10 mouse cellular contexts compared by ENCODE assay signal in the genomic region with DNA sequence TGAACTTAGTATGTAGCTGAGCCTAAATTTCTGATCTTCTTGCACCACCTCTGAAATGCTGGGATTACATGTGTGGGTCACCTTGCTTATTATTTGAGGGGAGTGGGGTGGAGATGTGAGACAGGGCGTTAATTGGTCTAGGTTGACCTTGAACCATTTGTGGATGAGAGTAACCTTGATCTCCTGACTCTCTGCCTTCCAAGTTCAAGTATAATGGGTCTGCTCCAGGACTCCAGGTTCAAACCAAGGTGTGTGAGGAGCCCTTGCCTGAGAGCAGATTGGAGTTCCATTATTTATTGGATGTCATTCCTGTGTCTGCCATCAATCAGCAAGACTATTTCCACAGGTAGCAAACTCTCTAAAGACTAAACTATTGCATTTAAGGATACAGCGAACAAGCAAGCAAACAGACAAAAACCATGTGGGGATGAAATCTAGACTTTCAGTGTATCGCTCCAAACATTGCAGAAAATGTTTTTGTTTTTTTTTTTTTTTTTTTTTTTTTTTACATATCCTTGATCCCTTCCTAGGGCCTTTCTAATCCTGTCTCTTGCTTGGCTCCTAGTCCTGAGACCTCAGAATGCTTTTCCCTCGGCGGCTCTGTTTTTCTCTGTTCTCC. TPM values are rescaled to one million over a fixed set of nuclear protein-coding genes. Genes with fewer than 3 reads are reported as not detected.
A peak's percentile ranks its signal among the peaks of the same experiment; 100 is the strongest.
DNase-seq lines count a peak whose midpoint lies in the region; ATAC-seq and TF ChIP-seq lines count a peak whose summit lies in the region.
"Had no signal": no experiment of that assay in that cellular context is flagged by ENCODE, and none has a peak within 500 bp of the region (broad histone marks: within the 10 kb centered on the region; RNA-seq: fewer than 3 reads in every experiment).

No protein-coding gene starts in this region.

- WGBS in embryonic facial prominence, embryonic 14.5 days = 39% methylated on average over 5 of the region's 5 CpGs
- 49% methylated on average over 5 of the region's 5 CpGs for WGBS in intestine, postnatal 0 days
- 37% methylated on average over 5 of the region's 5 CpGs for WGBS in neural tube, embryonic 13.5 days
- WGBS in kidney, adult 2 months = 53% methylated on average over 5 of the region's 5 CpGs

- no peaks in the 10 kb centered on the region for H3K4me1 ChIP-seq in embryonic facial prominence, embryonic 14.5 days (ENCODE audit: control insufficient read depth, insufficient read depth, low read length)
- H3K4me1 ChIP-seq in intestine, postnatal 0 days (replicated peaks; ENCODE audit: control insufficient read depth, insufficient read depth, low read length) = no peaks in the 10 kb centered on the region
- 0 out of 2 replicates have a peak, but pooled peaks cover 11% of the 10 kb centered on the region for H3K4me1 ChIP-seq in neural tube, embryonic 13.5 days (replicated peaks)
- peaks cover 4% of the 10 kb centered on the region; the same call in 1 of the 2 replicates for H3K4me1 ChIP-seq in kidney, adult 2 months (ENCODE audit: control insufficient read depth, insufficient read depth, low read length)

- no peak for TF ChIP-seq POLR2A in kidney, adult 2 months (IDR thresholded peaks at IDR 0.05; ENCODE audit: low read depth, low read length)

- peak overlapping the region; percentile 66; the same call in 1 of the 2 replicates for H3K9ac ChIP-seq in embryonic facial prominence, embryonic 14.5 days (ENCODE audit: low read depth, low read length)
- no peak overlapping the region for H3K9ac ChIP-seq in intestine, postnatal 0 days (ENCODE audit: low read depth, low read length)
- peak overlapping the region; percentile 70 for H3K9ac ChIP-seq in neural tube, embryonic 13.5 days

- peaks cover 16% of the 10 kb centered on the region for H3K27me3 ChIP-seq in embryonic facial prominence, embryonic 14.5 days (replicated peaks; ENCODE audit: control insufficient read depth, insufficient read depth, low read length)
- H3K27me3 ChIP-seq in intestine, postnatal 0 days (replicated peaks; ENCODE audit: control insufficient read depth, insufficient read depth, low read length) = peaks cover 9% of the 10 kb centered on the region; the same call in 1 of the 2 replicates
- peaks cover 39% of the 10 kb centered on the region for H3K27me3 ChIP-seq in neural tube, embryonic 13.5 days
- H3K27me3 ChIP-seq in kidney, adult 2 months (replicated peaks; ENCODE audit: control insufficient read depth, insufficient read depth, low read length) = no peaks in the 10 kb centered on the region

- H3K9me3 ChIP-seq in embryonic facial prominence, embryonic 14.5 days (ENCODE audit: control insufficient read depth, low read length) = no peaks in the 10 kb centered on the region
- H3K9me3 ChIP-seq in intestine, postnatal 0 days (ENCODE audit: control insufficient read depth) = no peaks in the 10 kb centered on the region
- no peaks in the 10 kb centered on the region for H3K9me3 ChIP-seq in neural tube, embryonic 13.5 days

- no peaks in the 10 kb centered on the region for H3K36me3 ChIP-seq in embryonic facial prominence, embryonic 14.5 days (ENCODE audit: control insufficient read depth, insufficient read depth, low read length)
- no peaks in the 10 kb centered on the region for H3K36me3 ChIP-seq in intestine, postnatal 0 days (ENCODE audit: control insufficient read depth, insufficient read depth)
- H3K36me3 ChIP-seq in neural tube, embryonic 13.5 days = no peaks in the 10 kb centered on the region
- H3K36me3 ChIP-seq in kidney, adult 2 months (ENCODE audit: control insufficient read depth, insufficient read depth, low read length) = no peaks in the 10 kb centered on the region

- no peak for ATAC-seq in embryonic facial prominence, embryonic 14.5 days (ENCODE audit: low read depth)
- no peak for ATAC-seq in intestine, postnatal 0 days
- no peak; the same call in 1 of the 2 replicates for ATAC-seq in neural tube, embryonic 13.5 days (ENCODE audit: low read depth)

- intact Hi-C loops in left cerebral cortex, adult 2 months (cut with DNase I) = no loop called here

- H3K27ac ChIP-seq in left cerebral cortex, adult 2 months = peak overlapping the region; percentile 89
- no peak overlapping the region for H3K27ac ChIP-seq in embryonic facial prominence, embryonic 14.5 days (replicated peaks; ENCODE audit: low read depth, low read length)
- H3K27ac ChIP-seq in intestine, postnatal 0 days (ENCODE audit: low read depth, low read length) = no peak overlapping the region
- peak overlapping the region; percentile 76 for H3K27ac ChIP-seq in neural tube, embryonic 13.5 days (replicated peaks)
- H3K27ac ChIP-seq in kidney, adult 2 months (ENCODE audit: insufficient read depth, low read depth, low read length) = no peak overlapping the region

- peak overlapping the region; percentile 86 for H3K4me2 ChIP-seq in embryonic facial prominence, embryonic 14.5 days (ENCODE audit: low read depth, low read length)
- H3K4me2 ChIP-seq in intestine, postnatal 0 days (replicated peaks; ENCODE audit: low read depth) = peak overlapping the region; percentile 85
- peak overlapping the region; percentile 89 for H3K4me2 ChIP-seq in neural tube, embryonic 13.5 days

- no peak for TF ChIP-seq CTCF in left cerebral cortex, adult 2 months (IDR thresholded peaks at IDR 0.05)
- no peak for TF ChIP-seq CTCF in intestine, postnatal 0 days (IDR thresholded peaks at IDR 0.05; ENCODE audit: low read depth)
- no peak for TF ChIP-seq CTCF in kidney, adult 2 months (conservative IDR thresholded peaks at IDR 0.05; ENCODE audit: insufficient read depth, insufficient read length, low read depth, low read length)

- no peak for DNase-seq in left cerebral cortex, adult 2 months (ENCODE audit: extremely low spot score in 1 of 2, low spot score in 2 of 2)
- no peak for DNase-seq in left cerebral cortex, adult 18-20 months (ENCODE audit: low spot score in 2 of 2)
- DNase-seq in embryonic facial prominence, embryonic 14.5 days (ENCODE audit: low spot score) = no peak
- no peak for DNase-seq in frontal cortex, postnatal 14 days (ENCODE audit: low spot score in 2 of 2)
- no peak for DNase-seq in right cerebral cortex, postnatal 14 days
- DNase-seq in kidney, adult 2 months = no peak

- peak overlapping the region; percentile 70 for H3K4me3 ChIP-seq in left cerebral cortex, adult 2 months
- peak overlapping the region; percentile 55 for H3K4me3 ChIP-seq in embryonic facial prominence, embryonic 14.5 days (ENCODE audit: low read depth, low read length)
- H3K4me3 ChIP-seq in intestine, postnatal 0 days (ENCODE audit: low read depth, low read length) = no peak overlapping the region
- peak overlapping the region; percentile 46 for H3K4me3 ChIP-seq in neural tube, embryonic 13.5 days
- no peak overlapping the region for H3K4me3 ChIP-seq in kidney, adult 2 months (ENCODE audit: insufficient read depth, low read depth, low read length)

RNA-seq across cellular contexts. Expression of gene Lrrc2, which starts 1.7 kb away (rescaled TPM):
- 1 to 10 TPM in 1 of 2 experiments, under 1 TPM in 1; 0.84 to 2.1 TPM for total RNA-seq in left cerebral cortex, adult 2 months (2021)
- 1 to 10 TPM in 1 of 2 experiments, under 1 TPM in 1; 0.88 to 1.2 TPM for total RNA-seq in left cerebral cortex, adult 18-20 months (2021)
- polyA plus RNA-seq in embryonic facial prominence, embryonic 14.5 days (2014; fragmentation: Nextera tagmentation; extraction: Ambion mirVana) = 0.21 and 0.28 TPM in 2 replicates
- 0.23 and 0.46 TPM in 2 replicates for polyA plus RNA-seq in intestine, postnatal 0 days (2015; fragmentation: Nextera tagmentation; extraction: Ambion mirVana)
- 0.62 and 1.1 TPM in 2 replicates for polyA plus RNA-seq in neural tube, embryonic 13.5 days (2015; fragmentation: Nextera tagmentation; extraction: Ambion mirVana)
- polyA plus RNA-seq in kidney, adult 2 months (2012; rRNA removed) = 0.05 and 0.56 TPM in 2 replicates
- total RNA-seq: neutrophil, adult 5-6 weeks had no signal

RNA-seq across cellular contexts. Expression of gene Tdgf1, which starts 7.1 kb away (rescaled TPM):
- total RNA-seq in left cerebral cortex, adult 2 months (2021) = under 1 TPM; 0.16 to 0.32 TPM
- under 1 TPM; 0.26 to 0.52 TPM for total RNA-seq in left cerebral cortex, adult 18-20 months (2021)
- polyA plus RNA-seq in embryonic facial prominence, embryonic 14.5 days (2014; fragmentation: Nextera tagmentation; extraction: Ambion mirVana) = 0.62 and 0.63 TPM in 2 replicates
- 0.08 TPM in 1 of 2 replicates, not detected in the other for polyA plus RNA-seq in intestine, postnatal 0 days (2015; fragmentation: Nextera tagmentation; extraction: Ambion mirVana)
- 0.22 TPM in 1 of 2 replicates, not detected in the other for polyA plus RNA-seq in neural tube, embryonic 13.5 days (2015; fragmentation: Nextera tagmentation; extraction: Ambion mirVana)
- polyA plus RNA-seq in kidney, adult 2 months (2012; rRNA removed) = not detected in 2 replicates

RNA-seq across cellular contexts. Expression of gene Fam240a, which starts 36.4 kb away (rescaled TPM):
- not detected for total RNA-seq in left cerebral cortex, adult 2 months (2021)
- total RNA-seq in left cerebral cortex, adult 18-20 months (2021) = not detected
- not detected in 2 replicates for polyA plus RNA-seq in embryonic facial prominence, embryonic 14.5 days (2014; fragmentation: Nextera tagmentation; extraction: Ambion mirVana)
- not detected in 2 replicates for polyA plus RNA-seq in intestine, postnatal 0 days (2015; fragmentation: Nextera tagmentation; extraction: Ambion mirVana)
- polyA plus RNA-seq in neural tube, embryonic 13.5 days (2015; fragmentation: Nextera tagmentation; extraction: Ambion mirVana) = not detected in 2 replicates
- not detected in 2 replicates for polyA plus RNA-seq in kidney, adult 2 months (2012; rRNA removed)
- total RNA-seq: layer of hippocampus, adult 18-20 months had no signal

RNA-seq across cellular contexts. Expression of gene Rtp3, which starts 37.3 kb away (rescaled TPM):
- under 1 TPM; 0.19 to 0.48 TPM for total RNA-seq in left cerebral cortex, adult 2 months (2021)
- under 1 TPM; 0.37 to 0.79 TPM for total RNA-seq in left cerebral cortex, adult 18-20 months (2021)
- 0.21 and 0.35 TPM in 2 replicates for polyA plus RNA-seq in embryonic facial prominence, embryonic 14.5 days (2014; fragmentation: Nextera tagmentation; extraction: Ambion mirVana)
- 0.10 and 0.17 TPM in 2 replicates for polyA plus RNA-seq in intestine, postnatal 0 days (2015; fragmentation: Nextera tagmentation; extraction: Ambion mirVana)
- polyA plus RNA-seq in neural tube, embryonic 13.5 days (2015; fragmentation: Nextera tagmentation; extraction: Ambion mirVana) = not detected in 2 replicates
- 9.8 and 11.4 TPM in 2 replicates for polyA plus RNA-seq in kidney, adult 2 months (2012; rRNA removed)
- total RNA-seq: neutrophil, adult 5-6 weeks had no signal

Comparison
In these comparisons a context has a peak if more than half of its experiments do, and no peak if none do; other contexts are left out.
1. H3K27ac ChIP-seq: peak in left cerebral cortex, adult 2 months (single experiment) and neural tube, embryonic 13.5 days (single experiment); none in embryonic facial prominence, embryonic 14.5 days (single experiment), intestine, postnatal 0 days (single experiment) and kidney, adult 2 months (single experiment).
2. H3K4me3 ChIP-seq: peak in left cerebral cortex, adult 2 months (single experiment), embryonic facial prominence, embryonic 14.5 days (single experiment) and neural tube, embryonic 13.5 days (single experiment); none in intestine, postnatal 0 days (single experiment) and kidney, adult 2 months (single experiment).
3. Peak in every context shown above with its lines, with median percentiles within 50 percentile points of each other: H3K4me2 ChIP-seq.